Comparison of ENCODE assay signal across 8 mouse cellular contexts in genomic region chr8:119436933-119437332, GRCm38 (mm10). TPM values are rescaled to one million over a fixed set of nuclear protein-coding genes. Genes with fewer than 3 reads are reported as not detected.
DNase-seq lines count a peak whose midpoint lies in the region; ATAC-seq and TF ChIP-seq lines count a peak whose summit lies in the region.

No protein-coding gene starts in this region.

- H3K4me2 ChIP-seq in embryonic facial prominence, embryonic 15.5 days (replicated peaks), result peak overlapping the region; percentile 21; the same call in 1 of the 2 replicates
- H3K4me2 ChIP-seq in liver, embryonic 13.5 days, result peak overlapping the region; percentile 57
- H3K4me2 ChIP-seq in neural tube, embryonic 15.5 days, result no peak overlapping the region
- H3K4me2 ChIP-seq in midbrain, embryonic 14.5 days (ENCODE audit: low read length), result no peak overlapping the region

- no peaks in the 10 kb centered on the region for H3K36me3 ChIP-seq in embryonic facial prominence, embryonic 15.5 days
- H3K36me3 ChIP-seq in liver, embryonic 13.5 days, result peaks cover 5% of the 10 kb centered on the region; the same call in 1 of the 2 replicates
- peaks cover 11% of the 10 kb centered on the region for H3K36me3 ChIP-seq in small intestine, adult 2 months (ENCODE audit: control insufficient read depth, insufficient read depth, low read length)
- no peaks in the 10 kb centered on the region for H3K36me3 ChIP-seq in neural tube, embryonic 15.5 days
- no peaks in the 10 kb centered on the region for H3K36me3 ChIP-seq in midbrain, embryonic 14.5 days (ENCODE audit: control insufficient read depth, insufficient read depth, low read length)

- H3K27ac ChIP-seq in embryonic facial prominence, embryonic 15.5 days (replicated peaks), result peak overlapping the region; percentile 22; the same call in 1 of the 2 replicates
- H3K27ac ChIP-seq in liver, embryonic 13.5 days, result peak overlapping the region; percentile 68; the same call in 1 of the 2 replicates
- H3K27ac ChIP-seq in small intestine, adult 2 months (ENCODE audit: insufficient read depth, low read depth, low read length), result peak overlapping the region; percentile 85
- no peak overlapping the region for H3K27ac ChIP-seq in neural tube, embryonic 15.5 days (replicated peaks)
- no peak overlapping the region for H3K27ac ChIP-seq in midbrain, embryonic 14.5 days (replicated peaks; ENCODE audit: low read depth, low read length)

- peaks cover 29% of the 10 kb centered on the region for H3K4me1 ChIP-seq in embryonic facial prominence, embryonic 15.5 days
- H3K4me1 ChIP-seq in liver, embryonic 13.5 days (replicated peaks), result peaks cover 59% of the 10 kb centered on the region
- H3K4me1 ChIP-seq in small intestine, adult 2 months (ENCODE audit: control insufficient read depth, insufficient read depth, insufficient read length, low read length), result peaks cover 58% of the 10 kb centered on the region
- peaks cover 19% of the 10 kb centered on the region for H3K4me1 ChIP-seq in neural tube, embryonic 15.5 days
- H3K4me1 ChIP-seq in midbrain, embryonic 14.5 days (ENCODE audit: control insufficient read depth, insufficient read depth, low read length), result no peaks in the 10 kb centered on the region

- 15% methylated on average over 9 of the region's 9 CpGs for WGBS in embryonic facial prominence, embryonic 15.5 days
- WGBS in liver, embryonic 13.5 days (ENCODE audit: insufficient replicate concordance), result 6% methylated on average over 9 of the region's 9 CpGs
- WGBS in small intestine, adult 2 months, result 5% methylated on average over 9 of the region's 9 CpGs
- 24% methylated on average over 9 of the region's 9 CpGs for WGBS in neural tube, embryonic 15.5 days
- WGBS in midbrain, embryonic 14.5 days, result 22% methylated on average over 9 of the region's 9 CpGs

- TF ChIP-seq CTCF in small intestine, adult 2 months (IDR thresholded peaks at IDR 0.05; ENCODE audit: extremely low read depth, insufficient read length, insufficient replicate concordance, low read depth, low read length), result no peak; the same call in 1 of the 2 replicates

- DNase-seq in NIH3T3 (ENCODE audit: low read depth), result peak; percentile 92
- DNase-seq in liver, embryonic 13.5 days, result peak; percentile 49
- no peak for DNase-seq in layer of hippocampus, adult 18-20 months (ENCODE audit: low spot score in 2 of 2)
- no peak for DNase-seq in midbrain, embryonic 14.5 days

- no peak for ATAC-seq in embryonic facial prominence, embryonic 15.5 days (ENCODE audit: insufficient number of reproducible peaks, low FRiP score, low TSS enrichment, low read depth)
- peak; percentile 80 to 81 for ATAC-seq in hematopoietic stem cell, adult 5-6 weeks (replicated peaks in 1 of 2; ENCODE audit: insufficient read depth in 1 of 2, low FRiP score in 2 of 2, low TSS enrichment in 1 of 2, low read depth in 1 of 2, poor library complexity in 2 of 2, severe bottlenecking in 2 of 2)
- ATAC-seq in liver, embryonic 13.5 days (ENCODE audit: low read depth), result peak; percentile 65
- ATAC-seq in neural tube, embryonic 15.5 days (ENCODE audit: low FRiP score), result no peak
- no peak for ATAC-seq in midbrain, embryonic 14.5 days (ENCODE audit: low FRiP score, low TSS enrichment)

- H3K9me3 ChIP-seq in embryonic facial prominence, embryonic 15.5 days (replicated peaks), result no peaks in the 10 kb centered on the region
- no peaks in the 10 kb centered on the region for H3K9me3 ChIP-seq in liver, embryonic 13.5 days (replicated peaks)
- H3K9me3 ChIP-seq in neural tube, embryonic 15.5 days (replicated peaks), result no peaks in the 10 kb centered on the region
- H3K9me3 ChIP-seq in midbrain, embryonic 14.5 days (ENCODE audit: control insufficient read depth, low read length), result no peaks in the 10 kb centered on the region

- 0 out of 2 replicates have a peak overlapping the region, but pooled peaks have one; percentile 11 for H3K4me3 ChIP-seq in embryonic facial prominence, embryonic 15.5 days (replicated peaks)
- H3K4me3 ChIP-seq in liver, embryonic 13.5 days (replicated peaks), result peak overlapping the region; percentile 56
- H3K4me3 ChIP-seq in small intestine, adult 2 months (ENCODE audit: low read depth, low read length), result peak overlapping the region; percentile 83
- no peak overlapping the region for H3K4me3 ChIP-seq in neural tube, embryonic 15.5 days (replicated peaks)
- H3K4me3 ChIP-seq in midbrain, embryonic 14.5 days (replicated peaks; ENCODE audit: low read depth, low read length), result no peak overlapping the region

- TF ChIP-seq POLR2A in small intestine, adult 2 months (IDR thresholded peaks at IDR 0.05; ENCODE audit: low read depth, low read length), result peak; percentile 99

- no peaks in the 10 kb centered on the region for H3K27me3 ChIP-seq in embryonic facial prominence, embryonic 15.5 days
- no peaks in the 10 kb centered on the region for H3K27me3 ChIP-seq in liver, embryonic 13.5 days
- H3K27me3 ChIP-seq in small intestine, adult 2 months (ENCODE audit: control insufficient read depth, insufficient read depth, low read length), result no peaks in the 10 kb centered on the region
- no peaks in the 10 kb centered on the region; the same call in 1 of the 2 replicates for H3K27me3 ChIP-seq in neural tube, embryonic 15.5 days (replicated peaks)
- H3K27me3 ChIP-seq in midbrain, embryonic 14.5 days (ENCODE audit: control insufficient read depth, insufficient read depth, low read length), result no peaks in the 10 kb centered on the region

- H3K9ac ChIP-seq in embryonic facial prominence, embryonic 15.5 days, result no peak overlapping the region
- H3K9ac ChIP-seq in liver, embryonic 13.5 days, result peak overlapping the region; percentile 62
- H3K9ac ChIP-seq in neural tube, embryonic 15.5 days (replicated peaks), result no peak overlapping the region
- no peak overlapping the region for H3K9ac ChIP-seq in midbrain, embryonic 14.5 days (replicated peaks; ENCODE audit: low read length)

RNA-seq across cellular contexts. Expression of gene Osgin1, which starts 3.0 kb away (rescaled TPM):
- 2.1 and 3.0 TPM in 2 replicates for polyA plus RNA-seq in embryonic facial prominence, embryonic 15.5 days (2015; fragmentation: Nextera tagmentation; extraction: Ambion mirVana)
- total RNA-seq in hematopoietic stem cell, adult 5-6 weeks (2017), result 7.1 and 8.5 TPM in 2 replicates
- polyA plus RNA-seq in liver, embryonic 13.5 days (2015; fragmentation: Nextera tagmentation; extraction: Ambion mirVana), result 13.0 and 14.8 TPM in 2 replicates
- 78.7 and 306 TPM in 2 replicates for polyA plus RNA-seq in small intestine, adult 2 months (2012; rRNA removed)
- 0.35 and 0.82 TPM in 2 replicates for polyA plus RNA-seq in neural tube, embryonic 15.5 days (2015; fragmentation: Nextera tagmentation; extraction: Ambion mirVana)
- under 1 TPM; 0.58 to 0.67 TPM for total RNA-seq in layer of hippocampus, adult 18-20 months (2021)
- 0.26 TPM in 1 of 2 replicates, not detected in the other for polyA plus RNA-seq in midbrain, embryonic 14.5 days (2014; fragmentation: Nextera tagmentation; extraction: Ambion mirVana)

RNA-seq across cellular contexts. Expression of gene Necab2, which starts 9.6 kb away (rescaled TPM):
- 2.5 and 4.7 TPM in 2 replicates for polyA plus RNA-seq in embryonic facial prominence, embryonic 15.5 days (2015; fragmentation: Nextera tagmentation; extraction: Ambion mirVana)
- not detected in 2 replicates for total RNA-seq in hematopoietic stem cell, adult 5-6 weeks (2017)
- 0.05 TPM in 1 of 2 replicates, not detected in the other for polyA plus RNA-seq in liver, embryonic 13.5 days (2015; fragmentation: Nextera tagmentation; extraction: Ambion mirVana)
- 0.44 and 0.72 TPM in 2 replicates for polyA plus RNA-seq in small intestine, adult 2 months (2012; rRNA removed)
- polyA plus RNA-seq in neural tube, embryonic 15.5 days (2015; fragmentation: Nextera tagmentation; extraction: Ambion mirVana), result 35.3 and 45.3 TPM in 2 replicates
- total RNA-seq in layer of hippocampus, adult 18-20 months (2021), result 100 to 1,000 TPM; 124 to 125 TPM
- 45.7 and 56.4 TPM in 2 replicates for polyA plus RNA-seq in midbrain, embryonic 14.5 days (2014; fragmentation: Nextera tagmentation; extraction: Ambion mirVana)

RNA-seq across cellular contexts. Expression of gene Mlycd, which starts 42.3 kb away (rescaled TPM):
- 15.3 and 15.5 TPM in 2 replicates for polyA plus RNA-seq in embryonic facial prominence, embryonic 15.5 days (2015; fragmentation: Nextera tagmentation; extraction: Ambion mirVana)
- total RNA-seq in hematopoietic stem cell, adult 5-6 weeks (2017), result 4.1 and 10.1 TPM in 2 replicates
- 7.3 and 7.7 TPM in 2 replicates for polyA plus RNA-seq in liver, embryonic 13.5 days (2015; fragmentation: Nextera tagmentation; extraction: Ambion mirVana)
- 29.0 and 49.6 TPM in 2 replicates for polyA plus RNA-seq in small intestine, adult 2 months (2012; rRNA removed)
- 15.8 and 16.0 TPM in 2 replicates for polyA plus RNA-seq in neural tube, embryonic 15.5 days (2015; fragmentation: Nextera tagmentation; extraction: Ambion mirVana)
- total RNA-seq in layer of hippocampus, adult 18-20 months (2021), result 10 to 100 TPM; 28.2 to 28.7 TPM
- polyA plus RNA-seq in midbrain, embryonic 14.5 days (2014; fragmentation: Nextera tagmentation; extraction: Ambion mirVana), result 17.6 and 19.4 TPM in 2 replicates

Comparison
In these comparisons a context has a peak if more than half of its experiments do, and no peak if none do; other contexts are left out.
1. DNase-seq: peak in NIH3T3 (single experiment) and liver, embryonic 13.5 days (single experiment); none in layer of hippocampus, adult 18-20 months (0 of 2) and midbrain, embryonic 14.5 days (single experiment).
2. ATAC-seq: peak in hematopoietic stem cell, adult 5-6 weeks (2 of 2) and liver, embryonic 13.5 days (single experiment); none in embryonic facial prominence, embryonic 15.5 days (single experiment), neural tube, embryonic 15.5 days (single experiment) and midbrain, embryonic 14.5 days (single experiment).
3. H3K27ac ChIP-seq: peak in embryonic facial prominence, embryonic 15.5 days (single experiment), liver, embryonic 13.5 days (single experiment) and small intestine, adult 2 months (single experiment); none in neural tube, embryonic 15.5 days (single experiment) and midbrain, embryonic 14.5 days (single experiment).
4. H3K4me2 ChIP-seq: peak in embryonic facial prominence, embryonic 15.5 days (single experiment) and liver, embryonic 13.5 days (single experiment); none in neural tube, embryonic 15.5 days (single experiment) and midbrain, embryonic 14.5 days (single experiment).
5. H3K4me3 ChIP-seq: peak in embryonic facial prominence, embryonic 15.5 days (single experiment), liver, embryonic 13.5 days (single experiment) and small intestine, adult 2 months (single experiment); none in neural tube, embryonic 15.5 days (single experiment) and midbrain, embryonic 14.5 days (single experiment).